Mouse (Mus musculus) urinary bladder, postnatal 14 days (tissue): ENCODE results near the gene Crtc1.

ENCODE experiments used
- DNase-seq: peaks from one replicate; pipeline ENCODE4 v3.0.0; 2021; ENCODE audit warnings: low spot score

The Crtc1 gene

DNA sequence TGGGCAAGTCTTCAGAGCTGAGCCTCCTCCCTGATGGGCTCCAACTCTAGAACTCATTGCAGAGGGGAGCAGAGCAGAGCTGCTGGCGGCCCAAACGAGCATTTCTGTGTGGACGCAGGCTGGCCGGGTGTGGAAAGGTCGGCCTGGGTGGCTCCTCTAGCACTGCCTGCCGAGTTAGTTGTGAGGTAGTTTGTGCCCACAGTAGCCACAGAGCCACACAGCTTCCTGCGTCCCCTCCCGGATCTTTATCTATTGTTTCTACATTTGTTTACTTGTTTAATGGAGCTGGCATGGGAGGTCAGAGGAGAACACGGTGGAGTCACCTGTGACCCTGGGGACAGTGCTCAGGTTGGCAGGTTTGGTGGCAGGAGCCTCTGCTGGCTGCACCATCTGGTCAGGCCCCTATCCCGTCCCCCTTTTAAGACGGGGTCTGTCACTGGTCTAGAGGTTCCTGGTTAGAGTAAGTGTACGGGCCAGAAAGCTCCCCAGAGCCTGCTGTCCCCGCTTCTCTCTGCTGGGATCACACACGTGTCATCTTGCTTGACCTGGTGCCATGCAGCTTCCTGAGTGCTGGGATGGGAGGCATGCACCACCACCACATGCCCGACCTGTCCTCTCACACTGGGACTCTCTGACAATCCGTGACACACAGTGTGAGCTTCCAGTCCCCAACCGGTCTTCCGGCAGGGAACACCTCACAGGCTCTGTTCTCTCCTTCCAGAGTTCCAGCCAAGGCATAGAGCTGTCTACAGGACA lies 17.9 kb downstream of the Crtc1 start:
- DNase-seq: no peak

DNA sequence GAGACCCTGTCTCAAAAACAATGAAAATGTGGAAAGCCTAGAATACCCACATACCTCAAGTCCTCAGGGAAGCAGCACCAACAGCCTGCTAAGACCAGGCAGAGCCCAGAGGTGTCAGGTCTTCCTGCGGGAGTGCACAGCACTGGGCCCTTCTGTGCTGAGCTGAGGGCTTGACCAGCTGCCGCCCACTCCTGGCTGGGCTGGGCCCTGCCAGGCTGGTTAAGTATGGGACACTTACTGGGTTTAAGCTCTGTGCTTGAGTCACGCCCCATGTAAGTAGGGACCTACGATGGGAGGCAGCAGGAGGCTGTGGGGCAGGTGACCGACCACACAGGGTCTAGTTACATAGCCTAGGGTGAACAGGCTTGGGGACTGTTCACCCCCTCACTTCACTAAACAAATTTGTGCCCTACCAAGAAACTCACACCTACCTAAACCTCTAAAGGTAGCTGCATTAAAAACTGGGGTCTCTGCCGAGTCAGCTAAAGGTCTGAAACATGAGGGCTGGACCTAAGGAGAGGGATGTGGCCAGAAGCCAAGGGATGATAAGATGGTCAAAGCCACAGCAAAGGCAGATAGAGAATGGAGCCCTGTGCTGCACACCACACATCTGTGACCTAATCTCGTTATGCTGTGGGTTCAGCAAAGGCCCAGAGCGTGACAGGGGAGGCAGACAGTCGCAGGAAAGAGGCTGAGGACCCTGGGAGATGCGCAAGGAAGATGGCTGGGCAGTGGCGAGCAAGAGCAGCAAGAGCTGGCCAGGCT lies 19.3 kb downstream of the Crtc1 start:
- no peak for DNase-seq

DNA sequence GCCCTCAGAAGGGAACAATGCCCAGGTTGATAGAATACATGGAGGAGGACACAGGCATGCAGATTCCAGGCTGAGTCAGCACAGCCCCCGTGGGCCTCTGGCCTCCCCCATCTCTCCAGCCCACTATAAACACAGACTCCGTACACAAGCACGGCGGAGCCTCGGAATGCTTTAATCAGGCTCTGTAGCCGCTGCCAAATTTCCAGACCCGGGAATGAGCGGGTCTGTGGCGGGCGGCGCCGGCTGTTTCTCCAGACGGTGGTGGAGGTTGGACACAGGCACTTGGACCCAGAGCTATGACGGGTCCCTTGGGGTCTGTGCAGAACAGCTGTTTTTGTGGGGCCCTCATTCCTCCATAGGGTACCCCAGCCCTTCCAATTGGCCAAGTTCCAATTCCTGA lies 20.4 kb downstream of the Crtc1 start:
- peak; percentile 41 for DNase-seq

DNA sequence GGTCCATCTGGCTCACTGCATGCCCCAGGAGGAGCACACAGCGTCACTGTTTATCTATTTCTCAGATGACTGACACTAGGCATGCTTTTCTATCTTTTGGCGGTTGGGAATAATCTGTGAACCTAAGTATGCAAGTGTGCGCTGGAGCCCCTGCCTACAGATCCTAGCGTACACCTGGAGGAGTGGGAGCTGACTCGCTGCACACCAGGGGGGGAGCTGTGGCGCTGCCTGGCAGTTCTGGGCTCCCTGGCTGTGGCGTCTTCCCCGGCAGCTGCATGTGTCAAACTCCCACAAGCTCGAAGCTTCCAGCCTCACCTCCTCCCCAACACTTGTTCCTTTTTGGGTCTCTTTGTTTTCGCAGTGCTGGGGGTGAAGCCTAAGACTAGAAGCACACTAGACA lies 21.5 kb downstream of the Crtc1 start:
- DNase-seq: no peak

DNA sequence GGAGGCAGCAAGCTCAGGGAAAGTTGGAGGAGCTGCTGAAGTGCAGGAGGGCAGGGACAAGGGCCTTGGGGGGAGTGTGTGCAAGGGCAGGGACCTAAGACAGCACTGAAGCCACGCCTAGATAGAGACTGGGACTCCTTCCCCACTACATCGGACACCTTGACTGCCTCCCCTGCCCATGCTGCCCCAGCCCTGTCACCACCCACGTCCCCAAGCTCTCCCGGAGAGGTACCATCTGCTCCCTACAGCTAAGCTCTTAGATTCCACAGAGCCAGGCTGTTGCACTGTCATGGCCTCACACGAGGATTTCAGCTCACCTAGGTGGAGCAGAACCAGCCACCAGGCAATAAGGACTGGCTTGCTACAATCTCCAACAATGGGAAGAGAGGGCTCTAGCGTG lies 22.4 kb downstream of the Crtc1 start:
- DNase-seq: no peak

DNA sequence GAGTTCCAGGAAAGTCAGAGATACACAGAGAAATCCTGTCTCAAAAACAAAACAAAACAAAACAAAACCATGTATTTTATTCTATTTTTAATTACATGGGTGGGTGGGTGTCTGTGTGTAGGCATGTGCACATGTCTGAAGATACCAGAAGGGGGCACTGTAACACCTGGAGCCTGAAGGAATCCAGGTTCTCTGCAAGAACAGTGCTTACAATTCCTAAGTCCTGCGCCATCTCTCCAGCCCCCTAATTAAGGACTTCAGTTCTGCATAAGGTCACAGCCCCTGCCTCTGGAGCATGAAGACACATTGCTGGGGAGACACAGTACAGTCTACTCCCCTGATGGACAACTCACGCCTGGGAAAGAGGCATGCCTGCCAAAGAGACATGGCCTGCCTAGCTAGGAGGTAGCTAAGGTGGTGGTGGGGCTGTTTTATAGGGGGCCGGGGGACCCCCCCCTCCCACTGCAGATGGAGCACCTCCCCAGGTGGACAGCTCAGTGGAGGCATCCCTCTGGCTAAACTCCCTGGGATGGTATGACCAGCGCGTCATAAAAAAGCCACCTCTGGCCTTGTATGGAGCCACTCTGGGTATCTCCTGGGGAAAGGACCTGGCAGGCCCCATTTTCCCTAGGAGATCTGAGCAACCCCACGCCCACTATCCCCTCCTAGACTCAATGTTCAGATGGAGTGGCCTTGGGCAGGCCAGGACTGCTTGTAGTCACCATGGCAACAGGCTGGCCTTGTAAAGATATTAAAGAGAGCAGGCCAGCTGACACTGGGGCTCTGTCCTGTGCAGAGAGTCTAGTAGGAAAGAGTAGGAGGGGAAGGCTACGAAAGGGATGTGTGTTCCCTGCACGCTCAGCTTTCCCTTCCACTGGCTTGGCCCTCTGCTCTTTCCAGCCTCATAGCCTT lies 23.6 kb downstream of the Crtc1 start:
- no peak for DNase-seq

DNA sequence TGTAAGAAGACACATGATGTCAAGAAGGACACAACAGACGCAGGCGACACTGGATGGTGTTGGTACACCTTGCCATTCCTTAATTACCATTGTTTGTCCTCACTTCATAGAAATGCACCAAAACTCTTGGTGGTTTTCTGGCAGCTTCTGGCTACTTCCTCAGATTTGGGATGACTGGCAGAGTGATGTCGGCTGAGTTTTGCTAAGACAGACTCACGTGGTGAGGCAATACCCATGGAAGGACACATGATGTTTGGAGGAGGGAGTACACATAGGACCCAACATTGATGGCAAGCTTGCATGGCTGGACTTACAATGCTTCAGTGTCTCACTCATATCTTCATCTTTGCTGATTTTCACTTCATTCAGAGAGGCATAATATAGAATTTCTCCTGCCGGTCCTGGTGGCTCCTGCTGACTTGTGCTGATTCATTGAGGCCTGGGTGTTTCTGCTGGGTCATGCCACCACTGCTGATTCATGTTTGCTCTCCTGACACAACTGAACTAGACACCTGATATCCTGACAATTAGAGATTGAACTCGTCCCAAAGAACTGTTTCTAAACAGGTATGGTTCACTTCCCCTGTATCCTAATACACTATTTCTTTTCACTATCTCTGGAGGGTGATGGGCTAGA lies 25.0 kb downstream of the Crtc1 start:
- DNase-seq: no peak

DNA sequence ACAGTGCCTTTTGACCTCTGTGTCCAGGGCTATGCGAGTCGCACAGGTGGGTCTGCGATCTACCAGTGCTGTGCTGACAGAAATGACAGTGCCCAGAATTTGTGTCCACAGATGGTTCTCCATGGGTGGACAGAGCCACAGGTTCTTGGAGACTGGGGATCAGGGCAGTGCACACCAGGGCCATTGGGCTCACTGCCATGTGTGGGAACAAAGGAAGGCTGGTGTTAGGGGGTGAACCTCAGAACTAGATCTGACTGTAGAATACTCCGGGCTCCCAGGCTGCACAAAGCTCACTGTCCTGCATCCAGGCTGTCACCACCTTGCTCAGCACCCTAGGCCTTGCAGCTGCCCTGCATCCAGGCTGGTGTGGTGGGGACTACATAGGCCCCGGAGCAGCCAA lies 29.1 kb downstream of the Crtc1 start:
- DNase-seq: no peak

DNA sequence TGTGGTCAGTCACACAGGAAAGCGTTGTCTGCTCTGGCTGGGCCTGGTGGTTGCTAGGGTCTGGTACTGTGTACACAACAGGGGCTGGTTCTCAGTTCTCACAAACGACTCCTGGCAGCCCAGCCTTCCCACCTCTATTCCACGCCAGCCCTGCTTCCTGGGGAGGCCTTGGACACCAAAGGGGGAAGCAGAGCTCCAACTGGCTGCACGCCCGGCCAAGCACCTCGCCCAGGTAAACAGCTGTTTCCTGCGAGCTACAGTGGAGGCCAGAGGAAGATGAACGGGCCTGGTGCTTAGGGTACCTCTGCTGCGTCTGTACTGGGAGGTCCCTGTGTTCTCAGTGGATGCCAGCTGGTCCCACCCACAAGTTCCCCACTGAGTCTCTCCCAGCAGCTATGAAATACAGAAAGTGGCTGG lies 29.9 kb downstream of the Crtc1 start:
- peak; percentile 57 for DNase-seq

DNA sequence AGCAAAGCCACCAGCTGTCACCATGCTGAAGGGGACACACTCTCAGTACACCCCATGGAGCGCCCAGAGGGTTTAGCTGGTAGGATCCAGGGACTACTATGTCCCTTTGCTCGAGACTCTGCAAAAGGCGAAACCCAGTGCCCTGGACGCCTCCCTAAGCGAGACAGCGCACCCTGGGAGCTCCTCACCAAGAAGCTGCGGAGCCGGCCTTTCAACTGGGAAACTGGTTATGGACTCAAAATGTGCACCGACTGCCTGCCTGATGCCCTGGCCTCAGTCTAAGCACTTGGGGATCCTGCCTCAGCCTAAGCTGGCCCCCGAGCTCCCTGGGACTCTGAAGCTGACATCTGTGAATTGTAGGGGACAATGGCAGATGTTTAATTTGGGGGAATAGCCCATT lies 30.4 kb downstream of the Crtc1 start:
- DNase-seq: peak; percentile 30

DNA sequence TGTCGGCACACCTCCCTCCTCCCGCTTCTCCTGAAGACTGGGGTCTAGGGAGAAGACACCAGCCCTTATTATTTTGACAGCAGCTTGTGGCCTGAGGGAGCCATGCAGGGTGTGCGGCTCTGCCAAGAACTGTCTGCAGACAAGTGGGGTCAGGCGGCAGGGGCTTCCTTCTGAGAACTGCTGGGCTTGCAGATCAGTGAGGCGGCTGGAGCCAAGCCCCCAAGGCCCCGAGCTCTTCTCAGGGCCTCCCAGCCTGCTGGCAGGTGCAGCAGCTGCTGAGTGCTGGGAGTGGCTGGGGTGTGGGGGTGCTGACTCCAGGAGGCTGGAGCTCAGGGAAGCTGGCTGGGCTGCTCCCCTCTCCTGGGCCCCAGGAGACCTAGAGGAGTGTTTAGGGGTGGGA lies 31.1 kb downstream of the Crtc1 start:
- DNase-seq: no peak

DNA sequence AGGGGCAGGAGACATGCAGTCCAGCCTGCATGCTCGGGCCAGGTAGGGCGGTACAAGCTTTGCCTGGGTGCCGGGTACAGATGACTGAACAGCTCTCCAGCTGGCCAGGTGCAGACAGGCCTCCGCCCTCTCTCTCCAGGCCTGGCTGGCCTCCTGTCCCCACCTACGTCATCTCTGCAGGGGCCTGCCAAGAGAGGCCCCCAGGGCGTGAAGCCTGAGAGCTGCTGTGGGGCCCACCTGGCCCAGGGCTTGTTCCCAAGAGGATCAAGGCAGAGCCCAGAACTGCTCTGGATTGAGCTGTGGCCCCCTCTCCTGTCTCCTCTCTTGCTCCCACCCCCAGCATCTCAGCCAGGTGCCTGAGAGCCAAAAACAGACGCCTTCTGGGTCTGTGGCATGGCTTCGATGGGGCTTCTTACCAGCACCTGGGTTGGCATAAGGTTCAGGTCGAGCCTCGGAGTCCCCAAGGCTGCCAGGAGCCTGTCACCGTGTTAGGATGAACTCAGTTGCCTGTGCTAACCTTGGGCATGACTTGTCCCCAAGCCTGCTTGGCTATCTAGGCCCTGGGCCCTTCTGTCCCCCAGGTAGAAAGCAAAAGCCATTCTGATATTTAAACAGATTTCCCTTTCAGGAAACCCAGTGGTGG lies 32.8 kb downstream of the Crtc1 start:
- no peak for DNase-seq

DNA sequence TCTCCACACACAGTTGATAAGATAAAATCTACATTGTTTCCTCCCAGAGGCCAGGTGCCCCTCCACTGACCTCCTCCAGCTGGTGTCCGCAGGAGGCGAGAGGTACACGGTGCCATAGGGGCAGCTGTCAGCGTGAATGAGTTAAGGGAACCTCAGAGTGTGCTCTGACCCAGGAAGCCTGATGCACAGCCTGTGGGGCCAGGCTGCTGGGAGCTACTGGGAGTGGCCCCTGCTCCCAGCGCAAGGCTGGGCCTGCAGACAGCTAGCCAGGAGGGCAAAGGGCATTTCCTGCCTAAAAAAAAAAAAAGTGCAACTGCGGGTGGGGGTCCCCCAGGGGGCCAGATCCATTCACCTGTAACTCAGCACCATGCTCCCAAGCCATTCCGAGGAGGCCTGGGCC lies 34.2 kb downstream of the Crtc1 start:
- DNase-seq: no peak

DNA sequence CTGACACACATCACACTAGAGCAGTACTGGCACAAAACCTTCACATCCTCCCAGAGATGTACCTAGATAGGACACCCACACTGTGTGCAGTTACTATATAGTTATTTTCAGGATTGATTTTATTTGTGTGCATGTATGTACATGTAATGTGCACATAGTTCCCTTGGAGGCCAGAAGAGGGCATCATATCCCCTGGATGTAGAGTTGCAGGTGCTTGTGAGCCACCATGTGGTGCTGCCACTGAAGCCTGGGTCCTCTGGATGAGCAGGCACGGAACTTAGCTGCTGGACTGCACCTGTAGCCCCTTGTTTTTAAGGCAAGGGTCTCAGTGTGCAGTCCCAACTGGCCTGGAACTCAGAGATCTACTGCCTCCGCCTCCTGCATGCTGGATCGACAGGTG lies 35.2 kb downstream of the Crtc1 start:
- DNase-seq: no peak

DNA sequence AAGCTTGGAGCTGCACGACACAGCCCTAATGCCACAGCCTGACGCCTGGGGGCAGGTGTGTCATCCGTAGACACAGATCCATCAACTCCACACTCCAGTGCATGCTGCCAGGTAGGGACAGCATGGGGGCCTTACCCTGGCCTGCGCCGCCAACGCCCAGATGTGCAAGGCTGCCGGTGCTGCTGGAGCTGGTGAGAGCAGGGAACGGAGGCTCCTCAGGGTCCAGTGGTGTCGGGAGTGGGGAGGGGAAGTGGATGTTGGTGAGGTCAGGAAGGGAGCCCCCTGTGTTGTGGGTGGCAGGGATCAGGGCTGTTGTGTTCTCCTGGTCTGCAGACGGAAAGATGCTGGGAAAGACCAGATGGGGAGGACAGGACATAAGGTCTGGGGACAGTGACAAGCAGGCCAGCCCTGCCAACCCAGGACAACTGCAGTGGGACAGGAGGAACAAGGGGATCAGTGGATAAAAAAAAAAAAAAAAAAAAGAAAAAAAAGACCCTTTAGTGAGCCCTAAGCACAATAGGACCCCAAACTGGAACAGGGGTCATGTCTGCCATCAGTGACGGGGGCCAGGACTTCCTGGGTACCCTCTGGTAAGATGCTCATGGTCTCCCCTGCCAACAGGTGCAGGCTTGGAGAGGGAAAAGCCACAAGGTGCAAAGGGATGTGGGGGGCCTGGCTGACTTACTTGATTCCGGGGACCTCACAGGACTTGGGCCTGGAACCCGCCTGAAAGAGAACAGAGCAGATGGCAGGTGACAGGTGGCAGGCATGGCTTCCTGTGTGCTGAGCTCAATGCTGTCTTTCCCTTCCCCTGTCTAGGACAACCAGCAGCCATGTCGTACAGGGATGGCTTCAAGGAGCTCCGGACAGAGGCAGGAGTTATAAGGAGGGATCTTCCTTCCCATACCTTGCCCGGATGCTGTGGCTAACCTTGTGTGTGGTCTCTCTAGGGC lies 41.5 kb downstream of the Crtc1 start:
- DNase-seq: no peak

DNA sequence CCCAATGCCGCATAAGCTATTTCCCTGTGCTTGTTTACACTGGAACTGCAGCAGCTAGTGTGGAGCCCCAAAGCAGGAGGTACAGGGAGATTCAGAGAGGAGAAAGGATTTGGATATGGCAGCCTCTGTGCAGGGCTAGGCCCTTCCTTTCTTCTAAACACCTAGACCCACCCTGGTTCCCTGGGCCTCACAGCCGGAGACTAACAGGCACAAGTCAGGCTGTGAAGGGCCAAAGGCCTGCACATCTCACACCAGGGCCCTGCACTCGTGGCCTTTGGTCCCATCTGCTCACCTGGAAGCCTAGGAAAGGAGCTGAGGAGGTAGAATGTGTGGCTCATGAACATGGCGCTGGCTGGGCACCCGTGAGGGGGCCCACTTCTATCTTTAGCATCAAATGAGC lies 43.2 kb downstream of the Crtc1 start:
- no peak for DNase-seq

DNA sequence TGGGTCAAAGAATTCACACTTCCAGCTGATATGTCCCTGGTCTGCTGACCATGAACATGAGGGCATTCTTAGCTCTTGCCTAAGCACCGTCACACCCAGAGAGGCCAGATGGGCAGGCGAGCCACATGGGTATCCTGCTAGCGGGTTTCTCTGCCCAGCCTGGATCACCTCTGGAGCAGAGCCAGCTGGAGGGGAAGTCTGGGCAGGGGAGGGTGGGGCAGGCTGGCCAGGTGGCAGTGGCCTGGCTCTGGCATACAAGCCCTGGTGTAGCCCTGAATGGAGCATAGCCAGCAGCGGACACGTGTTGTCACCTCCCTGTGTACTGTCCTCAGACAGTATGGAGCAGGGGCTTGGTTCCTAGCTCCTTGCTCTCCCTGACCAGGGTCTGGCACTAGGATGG lies 43.7 kb downstream of the Crtc1 start:
- DNase-seq: no peak

DNA sequence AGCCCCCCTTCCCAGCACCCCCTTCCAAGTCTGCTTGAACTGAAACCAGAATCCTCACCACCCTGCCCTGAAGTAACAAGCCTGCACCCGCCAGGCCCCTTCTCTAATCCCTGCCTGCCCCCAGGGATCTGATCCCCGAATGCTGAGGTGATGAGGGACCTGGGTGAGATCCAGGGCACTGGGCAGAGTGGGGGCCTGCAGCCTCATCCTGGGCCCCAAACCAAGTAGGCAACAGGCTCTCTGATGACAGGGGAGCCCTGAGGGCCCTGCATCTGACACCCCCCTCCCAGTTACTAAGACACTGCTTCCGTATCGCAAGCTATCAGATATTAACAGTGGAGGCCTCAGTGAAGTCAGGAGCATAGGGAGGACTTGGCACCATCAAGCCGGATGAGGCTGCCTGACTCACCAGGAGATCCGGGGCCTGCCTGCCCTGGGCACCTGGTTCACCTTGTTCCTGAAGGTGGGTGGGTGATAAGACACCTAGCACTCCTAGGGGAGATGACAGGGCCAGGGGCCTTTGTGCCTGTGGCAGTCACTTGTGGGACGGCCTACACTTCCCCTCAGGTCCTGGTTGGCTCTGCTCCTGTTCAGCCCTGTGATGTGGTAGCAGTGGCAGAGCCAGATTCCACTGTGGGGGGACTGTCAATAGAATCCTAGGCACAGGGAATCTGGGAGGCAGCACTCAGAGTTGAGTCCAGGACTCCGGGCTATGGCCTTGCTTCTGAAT lies 44.9 kb downstream of the Crtc1 start:
- no peak for DNase-seq

DNA sequence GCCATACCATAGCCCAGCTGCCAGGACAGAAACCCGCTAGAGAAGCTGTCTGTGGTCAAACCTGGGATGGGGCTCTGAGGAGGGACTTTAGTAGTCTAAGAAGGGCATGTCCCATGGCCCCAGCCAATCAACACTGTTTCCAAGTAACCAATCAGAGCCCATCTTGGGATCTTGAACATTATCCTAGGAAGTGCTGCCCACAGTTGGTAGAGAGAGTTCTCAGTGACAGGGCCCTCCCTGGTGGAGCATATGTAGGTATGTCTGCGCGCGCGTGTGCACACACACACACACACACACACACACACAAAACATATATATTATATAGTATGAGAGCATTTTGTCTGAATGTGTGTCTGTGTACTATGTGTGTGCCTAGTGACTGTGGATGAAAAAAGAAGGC lies 46.3 kb downstream of the Crtc1 start:
- no peak for DNase-seq

DNA sequence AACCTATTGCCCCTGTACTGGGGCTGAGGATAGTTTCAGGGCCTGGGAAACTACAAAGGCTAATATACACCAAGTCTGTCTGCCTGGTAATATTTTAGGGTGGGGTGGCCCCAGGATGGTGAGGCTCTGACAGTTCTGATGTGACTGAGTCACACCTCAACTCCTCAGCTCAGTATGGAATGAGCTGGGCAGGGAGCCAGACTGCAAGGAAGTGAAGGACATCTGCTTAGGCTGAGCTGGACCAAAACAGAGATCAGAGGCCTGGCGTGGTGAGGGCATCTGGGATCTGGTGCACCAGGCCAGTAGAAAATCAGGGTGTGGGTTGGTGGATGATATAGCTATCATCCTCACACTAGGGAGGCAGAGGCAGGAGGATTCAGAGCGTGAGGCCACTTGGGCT lies 49.7 kb downstream of the Crtc1 start:
- DNase-seq: no peak
